Mouse (Mus musculus) cerebellum, adult 8-10 months (tissue): ENCODE results near the gene Aff3.
A peak's percentile ranks its signal among the peaks of the same experiment; 100 is the strongest.

ENCODE experiments used
- DNase-seq: peaks from one replicate; pipeline ENCODE4 v3.0.0; 2022

Aff3 gene

DNA sequence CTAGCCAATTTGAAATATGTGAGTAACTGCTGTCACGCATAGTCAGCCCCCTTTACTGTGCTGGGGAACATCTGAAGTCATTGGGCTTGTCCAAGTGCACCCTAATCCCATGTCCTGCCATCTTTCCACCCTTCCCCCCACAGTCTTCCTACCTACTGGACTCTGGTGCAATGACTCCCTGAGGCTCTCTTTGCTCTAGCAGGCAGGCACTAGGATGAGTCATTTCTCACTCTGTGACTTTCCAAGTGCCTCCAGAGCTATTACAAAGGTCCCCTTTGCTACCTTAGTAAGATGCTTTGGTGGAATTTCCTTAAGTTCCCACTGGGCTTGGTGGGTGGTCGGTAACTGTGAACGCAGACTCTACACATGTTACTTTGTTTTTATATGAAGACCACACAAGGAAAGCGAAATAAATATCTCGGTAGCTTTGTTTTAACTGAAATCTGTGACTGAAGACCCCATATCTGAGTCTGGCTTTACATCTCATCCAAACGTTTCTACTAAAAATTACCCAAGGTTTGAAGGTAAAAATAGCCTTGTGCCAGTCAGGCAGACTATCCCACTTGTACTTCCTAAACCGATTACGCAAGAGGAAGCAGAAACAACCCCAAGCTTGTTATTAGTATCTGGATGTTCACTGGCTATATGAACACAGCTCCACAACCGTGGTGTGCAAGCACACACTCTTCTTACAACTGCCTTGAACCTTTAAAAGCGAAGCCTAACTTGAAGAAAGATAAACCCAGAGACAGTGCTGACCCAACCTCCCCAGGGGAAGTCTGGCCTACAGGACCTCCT lies 405.0 kb downstream of the Aff3 start:
- DNase-seq: no peak

DNA sequence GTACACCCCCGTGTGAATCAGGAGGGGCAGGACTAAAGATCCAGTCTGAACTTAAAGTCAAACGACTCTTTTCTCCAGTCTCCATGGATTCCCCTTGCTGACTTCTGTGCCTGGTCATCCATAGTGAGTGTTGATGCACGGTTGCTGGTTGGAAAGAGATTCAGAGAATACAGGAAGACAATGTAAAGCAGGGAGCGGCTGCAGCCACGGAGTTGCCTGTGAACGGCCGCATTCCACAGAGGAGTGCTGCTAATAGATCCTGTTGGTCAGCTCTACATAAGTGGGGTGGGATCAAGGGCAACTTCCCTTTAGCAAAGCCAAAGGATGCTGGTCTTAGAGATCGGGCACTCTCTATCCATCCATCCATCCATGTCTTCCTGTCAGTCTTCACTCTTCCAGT lies 410.3 kb downstream of the Aff3 start:
- DNase-seq: no peak

DNA sequence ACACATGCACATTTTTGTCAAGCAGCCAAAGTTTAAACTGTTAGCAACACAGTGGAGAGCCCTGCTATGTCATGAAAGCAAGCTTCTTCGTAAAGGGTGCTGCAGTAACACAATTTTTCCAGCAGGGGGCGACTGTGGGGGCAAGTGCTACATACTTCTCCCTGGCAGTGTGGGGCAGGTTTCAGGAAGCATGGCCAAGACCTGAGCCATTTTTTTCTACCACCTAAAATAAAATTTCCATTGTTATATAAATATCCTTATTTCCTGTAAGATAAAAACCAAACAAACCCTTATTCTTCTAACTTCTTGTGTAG lies 412.0 kb downstream of the Aff3 start:
- peak; percentile 7 for DNase-seq

DNA sequence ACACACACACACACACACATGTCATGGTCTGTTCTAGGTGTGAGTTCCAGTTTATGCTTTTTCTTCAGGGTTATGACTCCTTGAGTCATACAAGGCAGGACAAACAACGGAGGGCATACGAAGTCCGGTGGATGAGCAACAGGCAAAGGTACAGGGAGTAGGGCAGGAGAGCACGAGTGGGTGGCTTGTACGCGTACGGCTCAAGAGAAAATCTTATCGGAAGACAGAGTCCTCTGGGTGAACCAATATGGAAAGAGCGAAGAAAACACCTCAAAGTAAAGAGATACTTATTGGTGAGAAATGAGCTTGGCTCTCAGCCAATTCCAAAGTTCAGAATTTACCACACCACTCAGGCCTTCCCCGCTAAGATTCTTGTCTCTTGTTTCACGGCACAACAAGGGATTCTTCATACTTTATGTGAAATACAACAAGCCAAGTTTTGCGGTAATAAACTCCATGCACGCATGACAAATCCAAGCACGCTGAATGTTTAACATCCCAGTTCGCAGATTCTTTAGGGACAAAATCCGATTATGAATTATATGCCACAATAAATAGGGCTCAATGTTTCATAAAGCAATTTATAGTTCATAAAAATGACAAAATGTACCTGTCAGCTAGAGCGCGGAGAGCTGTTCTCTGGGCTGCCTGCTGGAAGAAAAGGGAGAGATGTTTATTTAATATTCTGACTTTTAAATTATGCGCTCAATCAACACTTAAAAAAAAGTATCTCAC lies 412.6 kb downstream of the Aff3 start:
- DNase-seq: no peak

- DNase-seq: no peak
Observed at GRCm38 (mm10) chr1:38251448-38251847, 413.3 kb downstream of the Aff3 start.

DNA sequence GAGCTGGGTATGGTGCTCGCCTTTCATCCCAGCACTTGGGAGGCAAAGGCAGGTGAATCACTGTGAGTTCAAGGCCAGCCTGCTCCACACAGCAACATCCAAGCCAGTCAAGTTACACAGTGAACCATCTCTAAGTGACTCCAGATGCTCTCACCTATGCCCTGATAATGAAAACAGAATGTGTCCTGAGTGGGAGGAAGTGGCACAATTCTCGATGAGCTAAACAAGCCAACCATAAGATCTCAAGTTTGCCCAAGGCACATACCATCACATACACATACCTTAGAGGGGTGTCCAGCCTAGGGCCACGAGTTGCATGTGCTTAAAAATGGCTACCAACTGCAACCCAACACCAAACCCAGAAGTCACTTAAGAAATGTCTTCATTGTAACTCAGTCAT lies 414.5 kb downstream of the Aff3 start:
- no peak for DNase-seq

DNA sequence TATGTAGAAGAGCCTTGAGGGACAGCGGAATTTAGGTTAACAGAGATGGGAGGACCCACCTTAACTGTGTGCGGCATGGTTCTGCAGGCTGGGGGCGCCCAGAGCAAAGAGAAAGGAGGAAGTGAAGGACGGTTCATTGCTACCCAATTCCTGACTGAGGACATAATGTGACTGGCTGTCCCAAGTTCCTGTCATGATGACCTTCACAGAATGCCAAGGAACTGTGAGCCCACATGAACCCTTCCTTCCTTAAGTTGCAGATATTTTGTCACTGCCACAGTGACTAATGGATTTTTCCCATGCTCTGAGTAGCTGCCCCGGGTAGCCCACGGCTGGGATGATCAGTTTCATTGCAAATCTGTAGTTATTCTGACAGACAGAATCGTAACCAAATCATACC lies 415.2 kb downstream of the Aff3 start:
- DNase-seq: no peak

- DNase-seq: no peak
Observed at GRCm38 (mm10) chr1:38248027-38248426, 416.7 kb downstream of the Aff3 start.

DNA sequence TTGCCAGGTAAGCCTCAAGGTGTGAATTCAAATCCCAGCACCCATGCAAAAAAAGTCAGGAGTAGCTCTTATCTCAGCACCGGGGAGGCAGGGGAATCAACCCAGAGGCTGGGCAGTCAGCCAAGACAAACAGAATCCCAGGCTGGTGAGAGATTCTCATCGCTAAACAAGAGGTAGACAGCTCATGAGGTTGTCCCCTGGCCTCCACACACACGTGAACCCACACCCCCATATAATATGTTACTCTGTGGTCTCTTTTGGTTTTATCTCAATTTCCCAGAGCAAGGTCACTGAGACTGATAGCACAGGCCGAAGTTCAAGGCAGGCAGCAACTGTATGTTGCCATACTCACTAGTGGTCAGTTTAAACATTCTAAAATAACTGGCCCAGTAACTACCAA lies 422.2 kb downstream of the Aff3 start:
- DNase-seq: no peak

GRCm38 (mm10) chr1:38241801-38242200 lies 423.0 kb downstream of the Aff3 start:
- DNase-seq: no peak

DNA sequence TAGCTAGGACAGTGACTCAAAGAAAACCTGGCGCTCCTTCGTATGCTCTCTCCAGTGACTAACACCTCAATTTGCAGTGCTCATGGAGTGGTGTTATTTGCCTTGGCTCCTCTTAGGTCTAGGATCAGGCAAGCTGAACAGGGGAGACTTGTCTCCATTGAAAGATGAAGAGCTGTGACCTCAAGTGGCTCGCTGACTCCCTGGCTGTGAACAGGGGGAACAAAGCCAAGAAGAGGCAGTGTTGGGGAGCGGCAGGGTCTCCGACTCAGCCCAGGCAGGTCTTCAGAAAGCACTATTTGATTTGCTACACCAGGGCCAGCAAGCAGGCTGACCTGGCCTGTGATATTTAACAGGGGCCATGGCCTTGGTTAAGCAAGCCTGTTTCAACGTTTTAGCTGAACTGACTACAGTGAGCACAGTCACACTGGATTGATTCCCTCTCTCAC lies 423.5 kb downstream of the Aff3 start:
- DNase-seq: no peak

GRCm38 (mm10) chr1:38240438-38241220 lies 424.1 kb downstream of the Aff3 start:
- no peak for DNase-seq

DNA sequence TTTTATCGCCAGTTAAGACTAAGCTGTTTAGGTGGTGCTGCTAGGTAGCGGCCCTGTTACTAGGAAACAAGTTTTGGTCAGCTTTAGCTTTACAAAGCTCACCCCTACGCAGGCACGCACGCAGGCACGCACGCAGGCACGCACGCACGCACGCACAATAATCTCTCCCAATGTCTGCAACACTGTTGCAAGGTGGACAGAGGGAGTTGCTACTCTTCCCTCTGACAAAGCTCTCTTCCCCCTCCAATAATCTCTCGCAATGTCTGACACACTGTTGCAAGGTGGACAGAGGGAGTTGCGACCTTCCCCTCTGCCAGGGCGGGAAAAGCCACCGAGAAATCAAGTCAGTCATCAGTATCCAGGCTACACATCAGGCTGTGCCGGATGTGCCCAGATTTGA lies 425.2 kb downstream of the Aff3 start:
- DNase-seq: no peak

DNA sequence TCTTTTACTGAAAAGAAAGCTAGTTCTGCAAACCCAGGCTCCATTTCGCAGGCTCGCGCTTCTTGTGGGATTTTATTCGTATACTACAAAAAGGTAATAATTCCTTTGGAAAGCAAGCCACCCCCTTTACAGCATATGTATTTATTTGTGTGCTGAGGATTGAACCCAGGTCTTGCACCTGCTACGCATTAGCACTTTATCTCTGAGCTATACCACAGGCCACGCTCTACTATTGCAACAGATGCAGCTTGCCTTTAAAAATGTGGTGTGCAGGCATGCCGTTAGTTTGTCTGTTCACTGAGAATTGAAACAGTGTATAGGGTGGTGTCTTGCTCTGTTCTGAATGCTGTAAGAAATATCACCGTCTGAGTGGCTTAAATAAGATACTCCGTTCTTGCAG lies 426.9 kb downstream of the Aff3 start:
- DNase-seq: no peak

- DNase-seq: no peak
Observed at GRCm38 (mm10) chr1:38237027-38237787, 427.5 kb downstream of the Aff3 start.

DNA sequence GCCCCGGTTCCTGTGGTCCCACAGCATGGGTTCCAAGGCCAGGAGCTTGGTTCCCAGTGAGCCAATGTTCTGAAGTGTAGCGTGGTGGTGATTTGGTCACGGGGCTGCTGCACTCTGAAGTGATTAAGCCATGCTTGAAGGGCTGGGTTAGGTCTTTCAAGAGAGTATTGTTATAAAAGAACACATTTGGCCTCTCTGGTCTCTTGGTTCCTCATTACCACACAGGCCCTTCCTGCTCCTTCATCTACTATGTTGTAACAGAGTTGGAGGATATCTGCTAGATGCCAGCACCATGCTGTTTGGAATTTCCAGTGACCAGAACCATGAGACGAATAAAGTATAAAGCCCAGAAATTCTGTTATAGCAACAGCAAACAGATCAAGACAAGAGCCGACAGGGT lies 431.6 kb downstream of the Aff3 start:
- DNase-seq: no peak

GRCm38 (mm10) chr1:38230041-38230440 lies 434.7 kb downstream of the Aff3 start:
- DNase-seq: no peak

DNA sequence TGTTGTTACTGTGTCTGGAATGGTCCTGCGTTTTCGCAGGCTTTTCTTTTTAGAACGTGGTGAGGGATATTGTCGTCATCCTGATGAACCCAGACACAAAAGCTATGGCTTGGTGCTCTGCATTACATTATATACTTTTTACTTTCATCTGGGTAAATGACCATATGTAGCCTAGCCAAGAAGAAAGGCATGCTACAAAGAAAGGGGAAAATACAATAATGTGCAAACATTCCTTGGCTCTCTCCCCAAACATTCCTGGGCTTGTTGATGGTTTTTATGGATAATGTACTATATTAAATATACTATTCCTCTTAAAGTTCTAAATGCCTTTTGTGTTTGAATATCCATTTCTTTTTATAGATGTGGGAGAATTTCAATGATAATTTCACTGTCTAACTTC lies 435.9 kb downstream of the Aff3 start:
- DNase-seq: no peak

- no peak for DNase-seq
Observed at GRCm38 (mm10) chr1:38225166-38225565, 439.6 kb downstream of the Aff3 start.

GRCm38 (mm10) chr1:38222160-38222559 lies 442.6 kb downstream of the Aff3 start:
- DNase-seq: no peak

DNA sequence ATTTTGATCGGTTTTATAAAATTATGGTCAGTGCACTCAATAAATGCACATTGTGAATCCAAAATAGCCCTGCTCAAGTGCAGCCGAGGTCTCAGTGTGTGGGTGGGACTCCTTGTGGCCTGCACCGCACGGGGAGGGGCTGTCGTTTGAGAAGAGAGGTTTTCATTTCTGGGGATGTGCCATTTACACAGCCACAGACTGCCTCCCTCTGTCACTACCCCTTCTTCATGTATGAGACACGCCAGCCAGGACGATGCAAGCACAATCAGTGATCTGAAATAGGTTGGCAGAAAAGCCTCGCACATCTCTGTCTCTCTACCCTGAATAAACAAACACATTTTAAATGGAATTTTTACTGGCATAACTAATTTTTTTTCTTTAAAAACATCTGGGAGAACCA lies 443.3 kb downstream of the Aff3 start:
- no peak for DNase-seq

DNA sequence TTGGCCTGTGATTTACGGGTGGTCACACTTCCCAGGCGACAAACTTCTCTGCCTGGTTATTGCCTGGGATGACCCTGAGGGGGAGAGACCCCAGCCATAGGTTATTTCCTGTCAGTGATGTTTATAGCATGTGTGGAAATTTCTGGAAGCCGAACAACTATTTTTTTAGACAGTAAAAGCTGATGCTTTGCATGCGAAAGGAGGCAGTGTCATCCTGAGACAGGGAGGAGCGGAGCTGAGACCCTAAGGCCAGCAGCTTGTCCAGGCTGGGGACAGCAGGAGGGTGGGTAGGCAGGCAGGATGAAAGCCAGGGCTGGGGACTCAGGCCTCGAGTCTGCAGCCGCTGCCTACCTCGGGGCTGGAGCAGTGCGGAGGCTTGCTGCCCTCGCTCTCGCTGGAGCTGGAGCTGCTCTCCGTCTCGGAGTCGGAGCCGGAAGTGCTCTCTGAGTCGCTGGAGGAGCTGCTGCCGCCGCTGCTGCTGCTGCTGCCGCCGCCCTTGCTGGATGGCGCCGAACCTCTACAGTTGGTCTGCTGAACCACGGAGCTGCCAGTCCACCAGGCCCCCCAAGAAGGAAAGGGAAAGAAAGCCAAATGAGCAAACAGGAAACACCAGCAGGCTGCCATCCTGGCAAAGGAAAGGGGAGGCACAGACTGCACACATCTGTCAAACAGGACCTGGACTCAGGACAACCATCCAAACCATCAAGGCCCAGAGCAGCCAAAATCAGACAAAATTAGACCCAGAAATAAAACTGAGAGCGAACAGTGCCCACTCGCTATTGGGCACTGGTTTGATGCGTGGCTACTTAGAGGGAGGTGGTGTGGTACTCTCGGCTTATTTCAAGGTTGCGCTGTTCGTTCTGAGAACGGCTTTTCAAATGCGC lies 446.6 kb downstream of the Aff3 start:
- DNase-seq: no peak
